Mouse (Mus musculus) liver, adult 2 months (tissue): ENCODE results near the gene Cemip2. TPM values are rescaled to one million over a fixed set of nuclear protein-coding genes. Genes with fewer than 3 reads are reported as not detected.
A peak's percentile ranks its signal among the peaks of the same experiment; 100 is the strongest.

Experiments
- DNase-seq: peaks from one replicate; pipeline ENCODE4 v3.0.0-alpha.2; 2011; ENCODE audit warnings: low read depth, low spot score; ENCODE audit errors: extremely low read depth
- H3K27ac ChIP-seq: fragments of 200-500 bp; replicated peaks from 2 replicates; pipeline ENCODE4 v1.5.1; 2012; ENCODE audit warnings: low read depth, mild to moderate bottlenecking, control low read depth, inconsistent platforms, low read length; ENCODE audit not compliant: insufficient read depth
- H3K27me3 ChIP-seq: fragments of 200-500 bp; 2 replicates; pipeline ENCODE4 v1.6.1; 2012; ENCODE audit warnings: mild to moderate bottlenecking, moderate library complexity, low read length, inconsistent platforms; ENCODE audit not compliant: control insufficient read depth, insufficient read depth
- H3K36me3 ChIP-seq: fragments of 200-500 bp; 2 replicates; pipeline ENCODE4 v1.6.1; 2012; ENCODE audit warnings: low read length, inconsistent platforms; ENCODE audit not compliant: control insufficient read depth, insufficient read depth
- H3K4me1 ChIP-seq: fragments of 200-500 bp; 2 replicates; pipeline ENCODE4 v1.6.1; 2011; ENCODE audit warnings: low read length; ENCODE audit not compliant: control insufficient read depth, insufficient read depth
- H3K4me3 ChIP-seq: fragments of 200-500 bp; 2 replicates; pipeline ENCODE4 v1.5.1; 2011; ENCODE audit warnings: low read depth, mild to moderate bottlenecking, control low read depth, low read length, moderate library complexity; ENCODE audit not compliant: insufficient read depth
- H3K79me2 ChIP-seq: fragments of 200-500 bp; 2 replicates; pipeline ENCODE4 v1.6.1; 2012; ENCODE audit warnings: inconsistent platforms, mild to moderate bottlenecking, low read length, moderate library complexity; ENCODE audit not compliant: control insufficient read depth, insufficient read depth
- H3K9ac ChIP-seq: fragments of 200-500 bp; 2 replicates; pipeline ENCODE4 v1.6.1; 2012; ENCODE audit warnings: low read depth, mild to moderate bottlenecking, control low read depth, inconsistent platforms, low read length
- CTCF ChIP-seq: fragments of 200-500 bp; IDR thresholded peaks from 2 replicates; pipeline ENCODE4 v1.5.1; 2011; ENCODE audit warnings: low read depth, low read length, control low read depth
- POLR2A ChIP-seq: fragments of 200-500 bp; IDR thresholded peaks from 2 replicates; pipeline ENCODE4 v1.6.1; 2011; ENCODE audit warnings: low read length, control low read depth; ENCODE audit not compliant: insufficient read depth; ENCODE audit errors: extremely low read depth
- WGBS: fragments of 180-500 bp; shearing (Covaris S2); methylation state at CpG from one replicate; pipeline ENCODE4 v1.1.7; 2018; 5-methylcytosine and 5-hydroxymethylcytosine counted together
- polyA plus RNA-seq: library from polyadenylated mRNA; depleted of rRNA; stranded (reverse); fragments of >200 nt; gene quantifications from 2 replicates; pipeline ENCODE4 v1.2.3, GENCODE M21; 2012
- total RNA-seq: library from RNA; depleted of rRNA; stranded (reverse); fragments of >200 nt; gene quantifications from 2 replicates; pipeline ENCODE4 v1.2.3, GENCODE M21; 2014

The Cemip2 gene
- total and polyA plus RNA-seq, 2 experiments, result 2.9 to 18.1 TPM

GRCm38 (mm10) chr19:21787004-21787480 lies 8.9 kb downstream of the Cemip2 start:
- Histone ChIP-seq H3K36me3 (peaks cover 4% of the 10 kb centered on the region; the same call in 1 of the 2 replicates), H3K27ac (no peak overlapping the region), H3K9ac (no peak overlapping the region), H3K79me2 (peaks cover 5% of the 10 kb centered on the region), H3K27me3 (no peaks in the 10 kb centered on the region), H3K4me1 (peaks cover 9% of the 10 kb centered on the region), H3K4me3 (no peak overlapping the region)
- WGBS, result 74% methylated on average over 6 of the region's 6 CpGs
- TF ChIP-seq CTCF, result no peak
- TF ChIP-seq POLR2A, result no peak
- peak; percentile 34 for DNase-seq

DNA sequence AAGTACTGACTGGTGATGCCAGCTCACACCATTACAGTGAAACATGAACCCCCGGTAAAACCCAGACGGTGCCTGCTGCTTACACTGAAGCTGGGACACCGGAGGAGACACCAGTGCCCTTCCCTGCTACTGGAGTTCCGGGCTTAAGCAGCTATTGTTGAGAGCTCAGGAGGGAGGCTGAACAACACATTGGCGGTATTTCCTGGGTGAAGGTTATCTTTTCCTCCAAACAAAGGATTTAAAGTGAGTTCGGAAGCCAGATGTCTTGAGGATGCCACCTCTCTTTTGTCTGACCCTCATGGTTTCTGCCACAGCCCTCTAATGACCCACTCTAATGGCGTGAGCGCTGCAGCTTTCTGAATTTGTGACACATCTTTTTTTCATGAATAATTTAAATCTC lies 10.9 kb downstream of the Cemip2 start:
- TF ChIP-seq CTCF (no peak), POLR2A (no peak)
- 76% methylated on average over 8 of the region's 8 CpGs for WGBS
- no peaks in the 10 kb centered on the region for H3K27me3 ChIP-seq

DNA sequence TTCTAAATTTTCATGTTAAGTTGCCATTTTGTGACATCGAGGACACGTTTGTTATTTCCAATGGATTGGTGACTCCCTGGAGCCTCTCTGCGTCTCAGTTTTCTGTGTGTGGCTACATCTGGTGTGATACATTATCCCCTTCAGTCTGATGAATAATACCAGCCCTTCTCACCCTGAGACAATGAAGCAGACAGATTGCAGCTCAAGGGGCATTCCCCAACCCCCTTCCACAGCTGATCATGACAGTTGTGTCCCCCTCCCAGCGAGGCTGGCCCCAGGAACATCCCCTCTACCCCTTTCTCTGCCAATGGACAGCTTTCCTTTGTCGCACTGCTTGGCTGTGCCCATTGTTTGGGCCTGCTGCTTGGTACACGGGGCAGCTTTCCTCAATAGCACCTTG lies 11.5 kb downstream of the Cemip2 start:
- H3K4me1 ChIP-seq, result peaks cover 3% of the 10 kb centered on the region; the same call in 1 of the 2 replicates
- 79% methylated on average over 6 of the region's 6 CpGs for WGBS
- H3K27ac ChIP-seq, result no peak overlapping the region
- H3K27me3 ChIP-seq, result no peaks in the 10 kb centered on the region
- no peak for TF ChIP-seq CTCF
- no peak for TF ChIP-seq POLR2A
- peaks cover 10% of the 10 kb centered on the region for H3K79me2 ChIP-seq
- H3K4me3 ChIP-seq, result no peak overlapping the region
- DNase-seq, result no peak
- H3K36me3 ChIP-seq, result peaks cover 13% of the 10 kb centered on the region; the same call in 1 of the 2 replicates
- H3K9ac ChIP-seq, result no peak overlapping the region

More for the DNA sequence above, 10.9 kb downstream of the Cemip2 start:
- H3K4me3 ChIP-seq, result no peak overlapping the region
- H3K9ac ChIP-seq, result no peak overlapping the region
- peaks cover 10% of the 10 kb centered on the region; the same call in 1 of the 2 replicates for H3K36me3 ChIP-seq
- peaks cover 10% of the 10 kb centered on the region for H3K79me2 ChIP-seq
- H3K4me1 ChIP-seq, result peaks cover 7% of the 10 kb centered on the region
- no peak for DNase-seq
- no peak overlapping the region for H3K27ac ChIP-seq

DNA sequence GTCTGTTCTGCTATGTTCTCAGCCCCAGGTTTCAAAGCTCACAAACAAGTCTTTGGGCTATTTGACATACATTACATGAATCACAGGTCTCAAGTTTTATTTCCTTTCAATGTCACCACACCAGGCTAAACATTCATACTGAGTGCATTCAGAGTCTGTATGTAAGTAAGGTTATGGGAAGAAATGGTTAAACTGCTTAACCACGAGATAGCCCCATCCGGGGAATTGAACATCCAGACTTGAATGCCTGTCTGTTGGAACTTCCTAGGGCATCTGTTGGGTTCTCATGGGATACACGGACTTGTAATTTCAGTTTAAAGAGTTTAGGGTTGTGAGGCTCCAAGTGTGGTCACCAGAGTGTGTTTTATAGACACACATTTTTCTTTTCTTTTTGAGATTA lies 13.2 kb downstream of the Cemip2 start:
- Histone ChIP-seq H3K4me3 (no peak overlapping the region), H3K79me2 (peaks cover 7% of the 10 kb centered on the region), H3K27me3 (no peaks in the 10 kb centered on the region), H3K36me3 (peaks cover 22% of the 10 kb centered on the region), H3K9ac (no peak overlapping the region), H3K4me1 (peaks cover 1% of the 10 kb centered on the region; the same call in 1 of the 2 replicates), H3K27ac (no peak overlapping the region)
- 85% methylated on average over 3 of the region's 3 CpGs for WGBS
- DNase-seq, result no peak
- TF ChIP-seq CTCF (no peak), POLR2A (no peak)

- TF ChIP-seq POLR2A (no peak), CTCF (no peak)
- Histone ChIP-seq H3K27me3 (no peaks in the 10 kb centered on the region), H3K4me3 (no peak overlapping the region), H3K36me3 (peaks cover 22% of the 10 kb centered on the region), H3K27ac (no peak overlapping the region), H3K79me2 (peaks cover 7% of the 10 kb centered on the region), H3K9ac (no peak overlapping the region), H3K4me1 (peaks cover 1% of the 10 kb centered on the region; the same call in 1 of the 2 replicates)
- 88% methylated on average over 4 of the region's 4 CpGs for WGBS
- no peak for DNase-seq
Measured at GRCm38 (mm10) chr19:21791826-21792225, 13.7 kb downstream of the Cemip2 start.

GRCm38 (mm10) chr19:21792587-21793175 lies 14.5 kb downstream of the Cemip2 start:
- H3K4me1 ChIP-seq, result peaks cover 1% of the 10 kb centered on the region; the same call in 1 of the 2 replicates
- H3K4me3 ChIP-seq, result no peak overlapping the region
- H3K27me3 ChIP-seq, result no peaks in the 10 kb centered on the region
- peaks cover 22% of the 10 kb centered on the region for H3K36me3 ChIP-seq
- DNase-seq, result no peak
- H3K79me2 ChIP-seq, result peaks cover 7% of the 10 kb centered on the region
- H3K9ac ChIP-seq, result no peak overlapping the region
- TF ChIP-seq CTCF (no peak), POLR2A (no peak)
- no peak overlapping the region for H3K27ac ChIP-seq
- WGBS, result 90% methylated on average over 26 of the region's 26 CpGs
